Mouse (Mus musculus): ENCODE measurements around the gene Snx27. TPM values are rescaled to one million over a fixed set of nuclear protein-coding genes. Genes with fewer than 3 reads are reported as not detected.

The Snx27 gene
- total and polyA plus RNA-seq, 3 experiments = 23.1 to 35.3 (median 34.9) TPM

- H3K27ac ChIP-seq (ENCODE audit: insufficient read depth, low read depth) = no peak overlapping the region
- no peak for DNase-seq (ENCODE audit: extremely low read depth)
- dilution Hi-C loops (cut with MboI; ENCODE audit: extremely low pct_ligation_motif_present, extremely low pct_unique_long_range_greater_than_20kb, low sequenced_read_pairs) = no loop called here
Observed at GRCm38 (mm10) chr3:94610581-94610980, 28.1 kb upstream of the Snx27 start.

GRCm38 (mm10) chr3:94609621-94610020 lies 27.1 kb upstream of the Snx27 start:
- Histone ChIP-seq H3K4me1 (ENCODE audit: control insufficient read depth in 1 of 2, insufficient read depth in 2 of 2) (peaks cover 24 to 50% of the 10 kb centered on the region in 2 experiments), H3K9me3 (replicated peaks; ENCODE audit: low read length) (no peaks in the 10 kb centered on the region), H3K27ac (ENCODE audit: insufficient read depth, low read depth) (no peak overlapping the region), H3K79me2 (replicated peaks; ENCODE audit: control insufficient read depth, extremely low read depth, insufficient read depth, poor library complexity, severe bottlenecking) (no peaks in the 10 kb centered on the region), H3K4me3 (replicated peaks in 1 of 3; ENCODE audit: low read depth in 2 of 3, low read length in 2 of 3, poor library complexity in 1 of 3) (no peak overlapping the region), H3K36me3 (replicated peaks in 1 of 2; ENCODE audit: control insufficient read depth in 1 of 2, insufficient read depth in 1 of 2, low read length in 1 of 2) (peaks cover 0 to under 1% of the 10 kb centered on the region in 2 experiments), H3K9ac (ENCODE audit: insufficient read depth, low read depth) (no peak overlapping the region), H3K4me2 (ENCODE audit: insufficient read depth, low read depth, poor library complexity, severe bottlenecking) (no peak overlapping the region), H3K27me3 (replicated peaks) (no peaks in the 10 kb centered on the region)
- no peak for TF ChIP-seq IRF4 (IDR thresholded peaks at IDR 0.05; ENCODE audit: low read depth, low read length)
- TF ChIP-seq SIN3A (IDR thresholded peaks at IDR 0.05; ENCODE audit: low read length) = no peak
- TF ChIP-seq MXI1 (IDR thresholded peaks at IDR 0.05; ENCODE audit: low read depth, low read length) = no peak
- TF ChIP-seq POLR2A (IDR thresholded peaks at IDR 0.05; ENCODE audit: low read depth, low read length) = no peak
- no peak for TF ChIP-seq TBP (conservative IDR thresholded peaks at IDR 0.05; ENCODE audit: low read depth, low read length)
- no peak for TF ChIP-seq ZKSCAN1 (IDR thresholded peaks at IDR 0.05; ENCODE audit: borderline replicate concordance, low read depth, low read length)
- TF ChIP-seq MAFK (IDR thresholded peaks at IDR 0.05; ENCODE audit: insufficient replicate concordance, low read length) = no peak
- TF ChIP-seq SMC3 (IDR thresholded peaks at IDR 0.05; ENCODE audit: low read depth, low read length) = no peak
- no peak for TF ChIP-seq JUND (conservative IDR thresholded peaks at IDR 0.05; ENCODE audit: low read depth, low read length)
- TF ChIP-seq RCOR1 (conservative IDR thresholded peaks at IDR 0.05; ENCODE audit: low read depth, low read length) = no peak
- no peak for TF ChIP-seq MEF2A (IDR thresholded peaks at IDR 0.05; ENCODE audit: borderline replicate concordance, low read depth, low read length)
- in situ Hi-C loops (cut with MboI; ENCODE audit: low pct_ligation_motif_present, low pct_unique_long_range_greater_than_20kb, low sequenced_read_pairs) (loop anchor here (25.0 kb wide), 1 partner anchor 147 kb away; no protein-coding TSS in a partner anchor), dilution Hi-C loops (cut with MboI; ENCODE audit: extremely low pct_ligation_motif_present, extremely low pct_unique_long_range_greater_than_20kb, low sequenced_read_pairs) (no loop called here)
- DNase-seq (ENCODE audit: extremely low read depth) = no peak

More at GRCm38 (mm10) chr3:94610581-94610980, 28.1 kb upstream of the Snx27 start:
- H3K79me2 ChIP-seq (replicated peaks; ENCODE audit: control insufficient read depth, extremely low read depth, insufficient read depth, poor library complexity, severe bottlenecking) = no peaks in the 10 kb centered on the region
- peaks cover 0 to 8% of the 10 kb centered on the region in 2 experiments for H3K36me3 ChIP-seq (replicated peaks in 1 of 2; ENCODE audit: control insufficient read depth in 1 of 2, insufficient read depth in 1 of 2, low read length in 1 of 2)
- no peaks in the 10 kb centered on the region for H3K9me3 ChIP-seq (replicated peaks; ENCODE audit: low read length)
- no peak overlapping the region for H3K4me3 ChIP-seq (replicated peaks in 1 of 3; ENCODE audit: low read depth in 2 of 3, low read length in 2 of 3, poor library complexity in 1 of 3)
- H3K4me1 ChIP-seq (ENCODE audit: control insufficient read depth in 1 of 2, insufficient read depth in 2 of 2) = peaks cover 26 to 60% of the 10 kb centered on the region in 2 experiments
- no peaks in the 10 kb centered on the region for H3K27me3 ChIP-seq (replicated peaks)
- no peak overlapping the region for H3K4me2 ChIP-seq (ENCODE audit: insufficient read depth, low read depth, poor library complexity, severe bottlenecking)
- TF ChIP-seq E2F4 (IDR thresholded peaks at IDR 0.05; ENCODE audit: insufficient replicate concordance, low read depth, low read length) (no peak), CHD1 (IDR thresholded peaks at IDR 0.05; ENCODE audit: low read depth, low read length) (no peak), JUND (conservative IDR thresholded peaks at IDR 0.05; ENCODE audit: low read depth, low read length) (0 out of 2 replicates have a peak, but pooled peaks have one; percentile 41), ETS1 (conservative IDR thresholded peaks at IDR 0.05; ENCODE audit: low read depth, low read length) (peak; percentile 44), TBP (conservative IDR thresholded peaks at IDR 0.05; ENCODE audit: low read depth, low read length) (no peak)
- in situ Hi-C loops (cut with MboI; ENCODE audit: low pct_ligation_motif_present, low pct_unique_long_range_greater_than_20kb, low sequenced_read_pairs) = loop anchor here (25.0 kb wide), 1 partner anchor 148 kb away; no protein-coding TSS in a partner anchor
- no peak overlapping the region for H3K9ac ChIP-seq (ENCODE audit: insufficient read depth, low read depth)

Data from CH12.LX (cell line).